Mouse (Mus musculus) ES-Bruce4 (cell line): Measurements from ENCODE around the gene Pgs1.

Experiments used
- CTCF ChIP-seq: IDR thresholded peaks from one replicate; pipeline ENCODE4 v1.8.1; 2011; ENCODE audit warnings: low read depth, low read length
- POLR2A ChIP-seq: IDR thresholded peaks from one replicate; pipeline ENCODE4 v1.8.1; 2011; ENCODE audit warnings: low read length; ENCODE audit not compliant: insufficient read depth

- TF ChIP-seq CTCF (no peak), POLR2A (no peak)
Measured at GRCm38 (mm10) chr11:117989241-117989640, 3.1 kb downstream of the Pgs1 start.
